Mouse (Mus musculus): ENCODE measurements around the gene Uqcc2. TPM values are rescaled to one million over a fixed set of nuclear protein-coding genes. Genes with fewer than 3 reads are reported as not detected.

Gene Uqcc2
- polyA plus RNA-seq (2015; fragmentation: Nextera tagmentation; extraction: Ambion mirVana): 349 and 390 TPM in 2 replicates

DNA sequence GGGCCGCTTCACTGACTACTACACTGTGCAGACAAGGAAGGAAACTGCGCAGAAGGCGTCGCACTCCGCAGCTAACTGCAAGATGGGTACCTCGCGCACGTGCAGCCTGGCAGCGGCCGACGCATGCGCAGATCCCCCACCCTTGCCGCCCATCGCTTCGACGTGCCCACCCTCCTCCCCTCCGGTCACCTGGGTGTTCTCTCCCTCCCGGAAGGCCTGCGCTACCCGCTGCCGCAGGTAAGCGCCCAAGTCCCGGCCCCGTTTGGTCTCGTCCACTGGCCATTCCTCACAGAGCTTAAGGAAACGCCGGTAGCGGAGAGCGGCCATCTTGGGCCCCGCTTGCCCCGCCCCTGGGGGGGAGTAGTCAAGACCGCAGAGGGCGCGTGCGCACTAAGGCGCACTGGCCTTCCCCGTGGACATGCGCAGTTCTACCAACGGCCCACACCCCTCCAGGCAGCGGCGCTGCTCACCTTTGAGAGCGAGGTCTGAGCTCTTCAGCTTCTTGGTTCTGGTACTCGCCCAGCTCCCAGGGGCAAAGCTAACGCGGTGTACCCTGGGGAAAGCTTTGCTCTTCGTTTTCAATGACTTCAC is at the start of gene Uqcc2:
Gene Uqcc2, minus strand, starts transcription at position 366 of the 591 bp plus-strand sequence.
- Histone ChIP-seq H3K4me1 (peaks cover 63% of the 10 kb centered on the region), H3K9me3 (replicated peaks) (no peaks in the 10 kb centered on the region), H3K27me3 (replicated peaks) (0 out of 2 replicates have a peak, but pooled peaks cover 3% of the 10 kb centered on the region), H3K4me2 (peak within 1 kb of the TSS; percentile 58), H3K36me3 (no peaks in the 10 kb centered on the region), H3K4me3 (replicated peaks) (peak within 1 kb of the TSS; percentile 70), H3K27ac (replicated peaks) (peak within 1 kb of the TSS; percentile 94), H3K9ac (replicated peaks) (peak within 1 kb of the TSS; percentile 78)
- under 1% methylated on average over 46 of the region's 46 CpGs for WGBS
- peak; percentile 91 for ATAC-seq (ENCODE audit: low FRiP score)

DNA sequence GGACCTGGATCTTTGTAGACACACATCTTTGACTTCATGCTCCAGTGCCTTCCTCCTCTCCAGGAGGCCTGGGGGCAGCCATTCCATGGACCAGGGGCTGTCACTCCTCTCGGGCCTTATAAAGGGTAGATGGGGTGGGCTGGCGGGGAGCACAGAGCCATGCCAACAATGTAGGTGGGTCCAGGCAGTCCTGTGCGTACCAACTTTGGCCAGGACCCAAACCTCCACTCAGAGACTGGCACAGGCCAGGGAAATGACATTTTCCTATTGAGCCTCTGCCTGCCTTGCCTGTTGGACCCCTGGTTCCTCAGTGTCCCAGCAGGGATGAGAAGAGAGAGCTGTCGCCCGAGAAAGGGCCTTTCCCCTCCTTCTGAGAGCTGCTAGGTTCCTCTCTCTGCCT is 48.7 kb upstream of the Uqcc2 start:
- no peaks in the 10 kb centered on the region for H3K9me3 ChIP-seq (replicated peaks)
- H3K4me3 ChIP-seq (replicated peaks): no peak overlapping the region
- no peaks in the 10 kb centered on the region for H3K27me3 ChIP-seq (replicated peaks)
- no peak overlapping the region for H3K27ac ChIP-seq (replicated peaks)
- WGBS: 73% methylated on average over 5 of the region's 5 CpGs
- H3K36me3 ChIP-seq: no peaks in the 10 kb centered on the region
- no peak overlapping the region for H3K9ac ChIP-seq (replicated peaks)
- no peak overlapping the region for H3K4me2 ChIP-seq
- no peak for ATAC-seq (ENCODE audit: low FRiP score)
- peaks cover 4% of the 10 kb centered on the region; the same call in 1 of the 2 replicates for H3K4me1 ChIP-seq

DNA sequence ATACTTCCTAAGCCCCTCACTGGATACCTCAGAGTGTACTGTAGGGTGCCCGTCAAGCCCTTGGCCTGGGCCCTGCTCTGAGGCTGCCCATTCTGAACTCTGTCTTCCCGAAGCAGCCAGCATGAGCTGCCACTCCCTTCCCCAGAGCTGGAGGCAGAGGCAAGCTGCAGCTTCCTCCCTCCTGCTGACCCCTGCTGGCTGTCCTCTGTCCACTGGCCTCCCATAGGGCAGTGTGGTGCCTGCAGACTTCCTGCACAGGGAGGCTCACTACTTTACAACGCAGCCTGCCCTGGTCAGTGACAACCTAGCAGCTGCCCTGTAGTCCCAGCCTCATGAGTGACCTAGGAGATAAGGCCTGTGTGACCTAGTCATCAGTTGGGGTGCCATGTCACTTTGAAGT is 48.0 kb upstream of the Uqcc2 start:
- no peak overlapping the region for H3K9ac ChIP-seq (replicated peaks)
- H3K36me3 ChIP-seq: no peaks in the 10 kb centered on the region
- no peak for ATAC-seq (ENCODE audit: low FRiP score)
- H3K9me3 ChIP-seq (replicated peaks): no peaks in the 10 kb centered on the region
- no peak overlapping the region for H3K4me2 ChIP-seq
- H3K27ac ChIP-seq (replicated peaks): no peak overlapping the region
- no peaks in the 10 kb centered on the region for H3K27me3 ChIP-seq (replicated peaks)
- no peak overlapping the region for H3K4me3 ChIP-seq (replicated peaks)
- H3K4me1 ChIP-seq: peaks cover 4% of the 10 kb centered on the region; the same call in 1 of the 2 replicates
- WGBS: 35% methylated on average over 3 of the region's 3 CpGs

GRCm38 (mm10) chr17:27179681-27180280 is 46.1 kb upstream of the Uqcc2 start:
- Histone ChIP-seq H3K4me1 (peaks cover 20% of the 10 kb centered on the region), H3K4me2 (no peak overlapping the region), H3K4me3 (replicated peaks) (no peak overlapping the region), H3K9ac (replicated peaks) (no peak overlapping the region), H3K27me3 (replicated peaks) (no peaks in the 10 kb centered on the region), H3K27ac (replicated peaks) (no peak overlapping the region), H3K9me3 (replicated peaks) (no peaks in the 10 kb centered on the region), H3K36me3 (no peaks in the 10 kb centered on the region)
- 51% methylated on average over 12 of the region's 12 CpGs for WGBS
- no peak for ATAC-seq (ENCODE audit: low FRiP score)

DNA sequence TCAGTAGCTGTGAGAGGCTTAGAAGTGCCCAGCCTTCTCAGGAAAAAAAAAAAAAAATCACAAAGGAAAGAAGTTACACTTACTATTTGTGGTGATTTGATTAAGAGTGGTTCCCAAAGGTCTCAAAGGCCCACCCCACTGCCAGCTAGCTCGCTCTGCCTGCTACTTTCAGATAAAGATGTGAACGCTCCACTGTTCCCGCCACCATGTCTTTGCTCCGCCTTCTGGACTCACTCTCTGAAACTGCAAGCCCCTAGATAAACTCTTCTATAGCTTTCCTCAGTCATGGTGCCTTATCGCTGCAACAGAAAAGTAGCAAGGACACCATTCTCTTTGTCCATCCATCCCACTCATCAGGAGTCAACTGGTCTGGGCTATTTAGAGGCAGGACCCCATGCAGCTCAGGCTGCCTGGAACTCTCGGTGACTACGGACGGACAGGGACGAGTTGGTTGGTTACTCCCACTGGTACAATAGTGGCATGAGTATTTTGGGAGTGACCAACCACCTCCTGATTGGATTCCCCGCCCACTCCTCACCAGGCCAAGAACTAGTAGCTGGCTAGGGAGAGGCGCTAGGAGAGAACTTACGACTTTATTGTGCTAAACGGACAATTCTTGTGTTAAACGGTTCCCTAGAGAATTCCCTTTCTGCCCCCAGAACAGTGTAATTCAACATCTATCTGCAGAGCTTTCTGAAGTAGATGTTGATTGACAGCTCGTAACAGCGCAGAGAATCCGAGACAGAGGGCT is 44.9 kb upstream of the Uqcc2 start:
- Histone ChIP-seq H3K4me2 (no peak overlapping the region), H3K9me3 (replicated peaks) (no peaks in the 10 kb centered on the region), H3K4me3 (replicated peaks) (no peak overlapping the region), H3K4me1 (peaks cover 20% of the 10 kb centered on the region), H3K27ac (replicated peaks) (no peak overlapping the region), H3K36me3 (no peaks in the 10 kb centered on the region), H3K27me3 (replicated peaks) (no peaks in the 10 kb centered on the region), H3K9ac (replicated peaks) (no peak overlapping the region)
- WGBS: 82% methylated on average over 17 of the region's 17 CpGs
- no peak for ATAC-seq (ENCODE audit: low FRiP score)

DNA sequence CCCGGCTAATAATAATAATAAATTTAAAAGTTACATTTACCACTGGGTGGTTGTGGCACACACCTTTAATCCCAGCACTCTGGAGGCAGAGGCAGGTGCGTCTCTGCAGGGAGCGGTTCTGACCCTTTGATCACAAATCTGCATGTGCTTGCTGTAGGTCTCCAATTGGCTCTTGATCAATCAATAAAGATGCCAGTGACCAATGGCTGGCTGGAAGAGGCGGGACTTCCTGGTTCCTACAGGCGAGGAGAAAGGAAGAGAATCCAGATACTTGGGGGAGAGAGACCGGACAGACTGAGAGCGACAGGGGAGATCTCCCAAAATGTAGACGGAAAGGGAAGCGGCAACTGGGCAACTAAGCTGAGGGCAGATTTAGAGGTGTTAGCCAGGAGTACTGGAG is 44.3 kb upstream of the Uqcc2 start:
- no peak overlapping the region for H3K27ac ChIP-seq (replicated peaks)
- no peak overlapping the region for H3K4me2 ChIP-seq
- H3K27me3 ChIP-seq (replicated peaks): no peaks in the 10 kb centered on the region
- ATAC-seq (ENCODE audit: low FRiP score): no peak
- WGBS: 94% methylated on average over 9 of the region's 9 CpGs
- no peaks in the 10 kb centered on the region for H3K9me3 ChIP-seq (replicated peaks)
- H3K4me3 ChIP-seq (replicated peaks): no peak overlapping the region
- no peaks in the 10 kb centered on the region for H3K36me3 ChIP-seq
- H3K4me1 ChIP-seq: peaks cover 20% of the 10 kb centered on the region
- H3K9ac ChIP-seq (replicated peaks): no peak overlapping the region

DNA sequence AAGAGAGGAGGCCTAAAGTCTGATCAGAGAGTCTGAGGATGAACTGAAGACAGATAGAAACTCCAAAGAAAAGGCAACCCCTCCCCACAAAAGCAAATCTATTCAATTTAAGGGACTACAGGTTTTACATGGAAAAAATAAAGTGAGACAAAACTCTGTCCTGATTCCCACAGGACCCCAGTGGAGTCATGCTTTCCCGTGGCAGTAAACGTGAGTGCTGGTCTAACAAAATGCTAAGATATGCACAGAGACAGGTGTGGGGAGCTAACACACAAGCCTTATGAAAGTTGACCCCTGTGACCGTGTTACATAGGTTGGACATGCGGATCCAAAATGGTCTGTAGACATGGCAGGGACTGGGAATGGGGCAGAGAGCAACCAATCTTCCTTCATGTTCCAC is 43.0 kb upstream of the Uqcc2 start:
- no peak overlapping the region for H3K9ac ChIP-seq (replicated peaks)
- no peaks in the 10 kb centered on the region for H3K9me3 ChIP-seq (replicated peaks)
- WGBS: 80% methylated on average over 4 of the region's 4 CpGs

GRCm38 (mm10) chr17:27176287-27176686 is 42.6 kb upstream of the Uqcc2 start:
- Histone ChIP-seq H3K4me2 (no peak overlapping the region), H3K9ac (replicated peaks) (no peak overlapping the region), H3K27me3 (replicated peaks) (no peaks in the 10 kb centered on the region), H3K4me1 (peaks cover 20% of the 10 kb centered on the region), H3K27ac (replicated peaks) (peak overlapping the region; percentile 23; the same call in 1 of the 2 replicates), H3K4me3 (replicated peaks) (no peak overlapping the region), H3K9me3 (replicated peaks) (no peaks in the 10 kb centered on the region), H3K36me3 (no peaks in the 10 kb centered on the region)
- 79% methylated on average over 3 of the region's 3 CpGs for WGBS
- ATAC-seq (ENCODE audit: low FRiP score): no peak

More for the DNA sequence above, 43.0 kb upstream of the Uqcc2 start:
- no peak for ATAC-seq (ENCODE audit: low FRiP score)
- H3K36me3 ChIP-seq: no peaks in the 10 kb centered on the region
- peaks cover 20% of the 10 kb centered on the region for H3K4me1 ChIP-seq
- H3K4me3 ChIP-seq (replicated peaks): no peak overlapping the region
- no peaks in the 10 kb centered on the region for H3K27me3 ChIP-seq (replicated peaks)
- H3K27ac ChIP-seq (replicated peaks): no peak overlapping the region
- no peak overlapping the region for H3K4me2 ChIP-seq

DNA sequence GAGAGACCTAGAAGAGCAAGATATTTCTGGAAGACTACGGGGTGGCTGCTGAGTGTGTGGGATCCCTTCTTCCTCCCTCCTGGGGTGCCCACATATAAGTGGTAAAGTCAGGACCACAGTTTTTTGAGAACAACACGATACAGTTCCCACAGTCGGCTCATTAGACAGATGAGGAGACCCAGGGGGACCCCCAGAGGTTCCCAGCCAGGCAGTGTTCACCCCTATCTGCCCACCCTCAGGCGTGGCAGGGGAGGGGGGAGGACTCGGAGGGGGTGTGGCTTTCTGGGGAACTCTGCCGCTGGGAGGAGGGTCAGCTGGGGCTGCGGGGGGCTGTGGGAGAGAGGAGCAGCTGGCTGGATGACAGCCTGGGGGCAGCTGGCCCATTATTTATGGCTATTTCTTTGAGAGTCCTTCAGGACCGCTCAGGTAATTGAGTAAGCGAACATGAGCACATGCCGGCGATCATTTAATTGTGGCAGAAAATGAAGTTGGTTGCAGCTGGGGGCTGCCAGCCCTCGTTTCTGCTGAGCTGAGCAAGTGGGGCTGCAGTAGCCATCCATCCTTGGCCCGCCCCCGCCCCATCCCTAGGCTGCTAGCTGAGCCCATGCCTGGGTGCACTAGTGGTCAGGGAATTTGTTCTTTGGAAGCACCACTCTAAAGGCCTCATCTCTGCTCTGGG is 41.6 kb upstream of the Uqcc2 start:
- Histone ChIP-seq H3K4me3 (replicated peaks) (no peak overlapping the region), H3K4me2 (peak overlapping the region; percentile 10; the same call in 1 of the 2 replicates), H3K4me1 (peaks cover 20% of the 10 kb centered on the region), H3K36me3 (no peaks in the 10 kb centered on the region), H3K9ac (replicated peaks) (no peak overlapping the region), H3K27me3 (replicated peaks) (no peaks in the 10 kb centered on the region), H3K27ac (replicated peaks) (peak overlapping the region; percentile 54; the same call in 1 of the 2 replicates), H3K9me3 (replicated peaks) (no peaks in the 10 kb centered on the region)
- WGBS: 11% methylated on average over 14 of the region's 14 CpGs
- peak; percentile 52 for ATAC-seq (ENCODE audit: low FRiP score)

GRCm38 (mm10) chr17:27173715-27174114 is 40.0 kb upstream of the Uqcc2 start:
- 55% methylated on average over 3 of the region's 3 CpGs for WGBS
- Histone ChIP-seq H3K4me1 (peaks cover 16% of the 10 kb centered on the region), H3K9ac (replicated peaks) (no peak overlapping the region), H3K27ac (replicated peaks) (no peak overlapping the region), H3K4me2 (no peak overlapping the region), H3K27me3 (replicated peaks) (no peaks in the 10 kb centered on the region), H3K4me3 (replicated peaks) (no peak overlapping the region), H3K9me3 (replicated peaks) (no peaks in the 10 kb centered on the region), H3K36me3 (no peaks in the 10 kb centered on the region)
- ATAC-seq (ENCODE audit: low FRiP score): no peak

DNA sequence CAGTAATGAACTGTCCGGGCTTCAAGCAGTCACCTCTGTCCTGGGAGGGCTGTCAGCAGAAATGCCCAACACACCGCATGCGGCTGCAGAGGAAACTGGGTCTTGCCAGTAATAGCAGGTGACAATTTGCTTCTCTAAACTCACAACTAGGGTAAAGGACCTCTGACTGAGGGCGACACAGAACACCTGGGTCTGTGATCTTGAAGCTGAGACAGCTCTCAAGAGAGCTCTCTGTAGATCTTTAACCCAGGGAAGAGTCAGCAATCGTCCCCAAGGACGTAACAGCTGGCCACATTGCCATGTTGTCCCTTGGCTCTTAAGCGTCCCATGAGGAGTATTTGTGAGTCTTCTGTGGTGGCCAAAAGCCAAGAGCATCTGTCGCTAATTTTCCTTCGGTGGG is 38.7 kb upstream of the Uqcc2 start:
- H3K4me1 ChIP-seq: peaks cover 16% of the 10 kb centered on the region
- WGBS: 75% methylated on average over 9 of the region's 9 CpGs
- no peaks in the 10 kb centered on the region for H3K27me3 ChIP-seq (replicated peaks)
- no peak for ATAC-seq (ENCODE audit: low FRiP score)
- H3K9ac ChIP-seq (replicated peaks): no peak overlapping the region
- H3K27ac ChIP-seq (replicated peaks): no peak overlapping the region
- no peaks in the 10 kb centered on the region for H3K36me3 ChIP-seq
- H3K4me2 ChIP-seq: no peak overlapping the region
- H3K9me3 ChIP-seq (replicated peaks): no peaks in the 10 kb centered on the region
- no peak overlapping the region for H3K4me3 ChIP-seq (replicated peaks)
